Mouse (Mus musculus) spleen, postnatal 36 days (tissue): ENCODE results near the gene Olfr612.
"Not testable (repeated sequence)": the region's sequence is repeated elsewhere in the genome, so short reads cannot be mapped to it uniquely, and the experiment has no call there.

Experiments used
- DNase-seq, 2 experiments: peaks; one replicate each; pipeline ENCODE4 v3.0.0; 2022; ENCODE audit warnings: low spot score in 2 of 2, mixed read lengths in 1 of 2

Gene Olfr612

DNA sequence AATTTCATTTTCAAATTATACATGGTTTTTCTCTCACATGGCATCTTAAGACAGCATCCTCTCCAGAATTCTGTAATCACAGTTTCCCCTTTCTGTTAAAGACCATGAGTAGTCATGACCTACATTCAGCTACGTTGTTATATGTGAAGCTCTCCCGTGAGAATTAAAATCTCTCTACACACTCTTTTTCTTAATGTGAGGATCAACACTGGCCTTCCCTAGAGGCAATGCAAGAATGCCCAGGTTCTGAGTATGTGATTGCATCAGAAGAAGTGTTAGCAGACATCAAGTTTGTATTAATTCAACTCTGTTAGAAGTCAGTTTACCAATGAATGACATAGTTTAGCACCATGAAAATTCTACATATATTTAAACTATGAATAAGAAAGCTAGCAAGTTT lies at the start of gene Olfr612:
TSS of gene Olfr612 (minus strand) at position 101 of the 400 bp plus-strand sequence.
- not testable (repeated sequence) for DNase-seq

DNA sequence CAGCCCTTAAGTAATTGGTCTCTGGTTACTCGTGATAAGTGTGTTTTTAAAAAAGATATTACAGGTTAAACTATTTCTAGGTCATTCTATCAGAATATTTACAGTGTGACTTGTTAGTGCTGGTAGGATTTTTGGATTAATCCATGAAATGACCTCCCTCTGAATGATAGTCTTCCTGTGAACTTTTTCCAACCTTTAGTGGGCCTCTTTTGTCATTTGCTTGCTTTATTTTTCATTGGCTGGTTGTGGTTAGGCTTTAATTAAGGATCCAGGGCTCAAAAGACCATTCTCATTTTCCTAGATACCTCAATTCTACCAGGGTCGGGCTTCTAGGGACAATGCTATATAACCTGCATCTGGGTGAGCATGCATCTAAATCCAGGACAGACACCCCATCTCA lies 47.3 kb upstream of the Olfr612 start, which contains the start of gene Olfr618:
TSS of gene Olfr618 (plus strand) at position 301 of the 400 bp plus-strand sequence.
- DNase-seq, result no peak

- DNase-seq, result no peak
These were observed 30.2 kb upstream of the Olfr612 start, which contains the start of gene Olfr617 for GRCm38 (mm10) chr7:103572761-103573160. Gene Olfr617, plus strand, starts transcription at chr7:103573061.

- DNase-seq, result no peak
These were observed 26.5 kb upstream of the Olfr612 start, which contains the start of gene Olfr616 for GRCm38 (mm10) chr7:103569043-103569442. Gene Olfr616, minus strand, starts transcription at chr7:103569143.

DNA sequence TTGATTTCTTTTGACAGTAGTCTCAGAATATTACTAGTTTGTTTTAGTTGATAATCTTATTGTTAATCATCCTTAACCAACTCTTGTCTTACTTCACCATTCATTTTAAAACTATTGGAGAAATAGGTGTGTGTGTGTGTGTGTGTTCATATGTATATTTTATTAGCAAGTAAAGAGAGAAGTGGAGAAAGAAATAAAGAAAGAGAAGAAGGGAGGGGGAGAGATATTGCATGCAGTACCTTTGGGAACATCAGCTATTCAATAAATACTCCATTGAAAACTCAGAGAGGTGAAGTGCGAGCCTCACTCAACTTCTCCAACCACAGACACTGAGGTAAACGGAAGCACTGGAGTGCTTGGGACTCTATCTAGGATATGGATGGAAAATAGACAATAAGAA lies 13.3 kb upstream of the Olfr612 start, which contains the start of gene Olfr615:
TSS of gene Olfr615 (plus strand) at position 301 of the 400 bp plus-strand sequence.
- no peak for DNase-seq

- DNase-seq, result no peak
These were observed 5.3 kb upstream of the Olfr612 start, which contains the start of gene Olfr613 for GRCm38 (mm10) chr7:103547774-103548173. Gene Olfr613, plus strand, starts transcription at chr7:103548074.

GRCm38 (mm10) chr7:103520746-103521145 lies 21.8 kb downstream of the Olfr612 start, which contains the start of gene Olfr611:
Gene Olfr611, minus strand, starts transcription at chr7:103520846.
- not testable (repeated sequence) for DNase-seq

DNA sequence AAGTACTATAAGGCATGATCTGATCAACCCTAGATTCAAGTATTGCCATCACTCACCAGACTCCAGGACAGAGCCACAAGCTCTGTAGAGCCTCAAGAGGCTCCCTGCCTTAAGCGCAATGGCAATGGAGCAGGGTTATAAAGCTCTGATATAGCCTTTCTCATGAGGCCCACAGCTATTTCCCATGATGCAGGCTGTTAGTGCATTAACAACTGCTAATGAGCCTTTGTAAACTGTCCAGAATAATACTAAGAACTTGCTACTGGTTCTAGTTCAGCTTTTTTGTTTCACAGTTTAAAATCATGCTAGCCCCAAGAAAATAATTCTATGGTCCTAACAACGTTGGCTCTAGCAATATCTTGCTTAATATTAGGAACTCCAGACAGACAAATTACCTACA lies 30.5 kb downstream of the Olfr612 start, which contains the start of gene Olfr610:
TSS of gene Olfr610 (minus strand) at position 101 of the 400 bp plus-strand sequence.
- no peak for DNase-seq

DNA sequence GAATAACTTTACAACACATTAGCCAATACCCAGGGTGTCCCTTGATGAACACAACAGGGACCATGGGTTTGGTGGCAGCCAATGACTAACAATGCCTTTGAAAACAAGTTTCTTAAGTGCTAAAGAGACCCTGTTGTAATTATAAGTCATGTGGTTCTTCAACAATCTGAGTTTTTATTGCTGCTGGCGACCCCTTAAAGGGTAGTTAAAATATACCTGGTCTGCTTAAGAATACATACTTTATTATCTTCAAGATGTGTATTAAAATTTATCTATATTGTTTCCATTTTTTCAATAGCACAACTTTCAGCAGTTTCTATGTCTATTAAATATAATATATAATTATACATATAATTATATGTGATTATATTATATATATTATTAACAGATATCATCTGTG lies 44.6 kb downstream of the Olfr612 start, which contains the start of gene Olfr609:
TSS of gene Olfr609 (minus strand) at position 101 of the 400 bp plus-strand sequence.
- DNase-seq, result no peak
